Comparison of ENCODE assay signal across 16 mouse cellular contexts in the genomic region with DNA sequence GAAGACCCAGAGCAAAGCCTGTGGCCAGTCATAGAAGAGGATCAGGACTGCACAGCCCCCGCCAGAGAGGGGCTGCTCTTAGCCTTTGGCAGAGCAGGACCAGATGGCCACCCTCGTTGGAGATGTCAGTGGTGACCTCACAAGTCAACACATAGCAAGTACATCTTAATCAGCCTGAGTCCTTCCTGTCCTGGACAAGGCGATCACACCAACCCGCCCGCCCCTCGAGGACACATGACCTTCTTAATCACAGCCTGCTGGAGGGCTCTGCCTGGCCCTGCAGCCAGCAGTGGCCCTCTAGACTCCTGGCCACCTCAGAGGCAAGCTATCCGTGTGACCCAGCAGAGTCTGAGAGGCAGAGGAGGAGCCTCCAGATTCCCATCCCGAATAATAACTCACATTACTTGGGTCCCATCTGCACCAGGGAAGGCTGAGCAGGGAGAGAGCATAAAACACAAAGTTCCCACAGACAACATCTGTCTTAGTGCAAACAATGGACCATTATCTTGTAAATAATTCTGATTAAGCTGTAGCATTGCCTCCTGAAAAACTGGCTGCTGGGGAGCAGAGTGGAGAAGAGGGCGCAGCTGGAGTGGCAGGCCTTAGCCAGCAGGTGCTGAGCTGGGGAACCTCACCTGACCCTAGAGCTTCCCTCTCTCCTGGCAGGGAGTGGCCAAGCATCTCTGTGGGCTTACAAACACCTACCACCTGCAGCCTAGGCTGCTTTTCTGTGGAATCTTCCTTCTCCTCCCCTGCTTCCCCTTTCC.
DNase-seq lines count a peak whose midpoint lies in the region; TF ChIP-seq lines count a peak whose summit lies in the region.
"Had no signal": no experiment of that assay in that cellular context is flagged by ENCODE, and none has a peak within 500 bp of the region (broad histone marks: within the 10 kb centered on the region; RNA-seq: fewer than 3 reads in every experiment).

No protein-coding gene starts in this region.

- no peak overlapping the region for H3K4me3 ChIP-seq in left cerebral cortex, adult 2 months
- H3K4me3 ChIP-seq: embryonic facial prominence, embryonic 12.5 days; liver, embryonic 12.5 days; myocyte had no signal

- TF ChIP-seq CTCF in left cerebral cortex, adult 2 months (IDR thresholded peaks at IDR 0.05) = no peak

- DNase-seq in left cerebral cortex, postnatal 4 days = peak; percentile 8
- no peak for DNase-seq in left cerebral cortex, adult 2 months (ENCODE audit: extremely low spot score in 1 of 2, low spot score in 2 of 2)
- DNase-seq in R1 (ENCODE audit: low read depth, low spot score) = peak; percentile 90
- peak; percentile 39 for DNase-seq in embryo, embryonic 10.5 days (ENCODE audit: low spot score)
- DNase-seq in mesoderm, embryonic 11.5 days (ENCODE audit: low read depth, low spot score) = peak; percentile 23
- no peak for DNase-seq in right cerebral cortex, postnatal 10 days (ENCODE audit: low spot score in 2 of 2)
- no peak for DNase-seq in frontal cortex, adult 2 months (ENCODE audit: extremely low spot score in 1 of 2, low spot score in 1 of 2)
- DNase-seq: cerebellum, adult 11-12 months; heart, adult 11 months; heart, postnatal 14 days; kidney, postnatal 36 days; lung, postnatal 4 days; right cerebral cortex, postnatal 4 days had no signal

- intact Hi-C loops in left cerebral cortex, postnatal 4 days (cut with DNase I) = no loop called here
- intact Hi-C loops in left cerebral cortex, adult 2 months (cut with DNase I) = no loop called here

- no peak overlapping the region for H3K27ac ChIP-seq in left cerebral cortex, adult 2 months
- H3K27ac ChIP-seq: embryonic facial prominence, embryonic 12.5 days; liver, embryonic 12.5 days had no signal

Comparison
In these comparisons a context has a peak if more than half of its experiments do, and no peak if none do; other contexts are left out.
1. DNase-seq: peak in left cerebral cortex, postnatal 4 days (single experiment), R1 (single experiment), embryo, embryonic 10.5 days (single experiment) and mesoderm, embryonic 11.5 days (single experiment); none in left cerebral cortex, adult 2 months (0 of 2), right cerebral cortex, postnatal 10 days (0 of 2) and frontal cortex, adult 2 months (0 of 2).